Mouse (Mus musculus): ENCODE data around the gene Rnh1.

GRCm38 (mm10) chr7:141221249-141222125 lies 48.8 kb upstream of the Rnh1 start:
- no peak for TF ChIP-seq CTCF (IDR thresholded peaks at IDR 0.05; ENCODE audit: low read depth, low read length)
- no peak for TF ChIP-seq GATA1 (IDR thresholded peaks at IDR 0.05; ENCODE audit: borderline replicate concordance, low read length)
- no peak for TF ChIP-seq GATA2 (IDR thresholded peaks at IDR 0.05; ENCODE audit: borderline replicate concordance, low read depth, low read length)
- no peak for TF ChIP-seq POLR2AphosphoS5 (IDR thresholded peaks at IDR 0.05; ENCODE audit: insufficient replicate concordance, low read depth, low read length)
